ENCODE assay signal across 10 mouse cellular contexts in the genomic region with DNA sequence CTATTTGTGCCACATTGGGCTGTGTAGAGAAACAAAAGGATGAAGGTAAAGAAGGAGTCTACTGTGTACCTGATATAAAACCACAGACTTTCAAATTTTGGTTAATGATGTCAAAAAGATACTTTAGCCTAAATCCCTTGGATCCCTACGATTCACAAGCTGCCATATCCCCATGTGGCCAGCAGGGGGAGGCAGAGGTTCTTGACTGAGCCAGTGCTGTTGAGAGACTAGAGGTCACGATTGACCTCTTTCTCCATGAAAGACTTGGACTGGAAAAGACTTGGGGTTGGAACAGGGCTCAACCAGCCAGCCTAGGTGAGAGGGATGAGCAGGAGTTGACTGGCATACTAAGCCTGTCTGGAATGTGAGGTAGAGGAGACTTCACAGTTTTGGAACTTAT. TPM values are rescaled to one million over a fixed set of nuclear protein-coding genes. Genes with fewer than 3 reads are reported as not detected.
DNase-seq lines count a peak whose midpoint lies in the region; ATAC-seq and TF ChIP-seq lines count a peak whose summit lies in the region.
"Had no signal": no experiment of that assay in that cellular context is flagged by ENCODE, and none has a peak within 500 bp of the region (broad histone marks: within the 10 kb centered on the region; RNA-seq: fewer than 3 reads in every experiment).

No protein-coding gene starts in this region.

- no peak for TF ChIP-seq POLR2A in olfactory bulb, adult 2 months (IDR thresholded peaks at IDR 0.05; ENCODE audit: insufficient read depth, low read depth, low read length)

- H3K27ac ChIP-seq in kidney, embryonic 15.5 days = no peak overlapping the region
- no peak overlapping the region for H3K27ac ChIP-seq in olfactory bulb, adult 2 months (ENCODE audit: insufficient read depth, low read depth, low read length)
- H3K27ac ChIP-seq: heart, embryonic 13.5 days; stomach, embryonic 15.5 days had no signal

- WGBS in kidney, embryonic 15.5 days = 14% methylated on average over 2 of the region's 2 CpGs
- WGBS in olfactory bulb, adult 2 months = 8% methylated on average over 2 of the region's 2 CpGs

- H3K36me3 ChIP-seq in kidney, embryonic 15.5 days = no peaks in the 10 kb centered on the region
- H3K36me3 ChIP-seq: heart, embryonic 13.5 days; stomach, embryonic 15.5 days had no signal

- ATAC-seq in kidney, embryonic 15.5 days (replicated peaks; ENCODE audit: low FRiP score) = no peak

- no peak overlapping the region for H3K4me3 ChIP-seq in kidney, embryonic 15.5 days (replicated peaks)
- H3K4me3 ChIP-seq in olfactory bulb, adult 2 months (ENCODE audit: insufficient read depth, low read depth, low read length) = no peak overlapping the region
- H3K4me3 ChIP-seq: heart, embryonic 13.5 days; stomach, embryonic 15.5 days had no signal

- no peak overlapping the region for H3K4me2 ChIP-seq in kidney, embryonic 15.5 days
- H3K4me2 ChIP-seq: heart, embryonic 13.5 days; stomach, embryonic 15.5 days had no signal

- DNase-seq in kidney, adult 18-20 months = peak; percentile 74
- peak; percentile 30 for DNase-seq in adipocyte (ENCODE audit: low spot score)
- DNase-seq in cerebellum, postnatal 4 days (ENCODE audit: low spot score in 2 of 2) = peak; percentile 27 to 71
- DNase-seq in heart, postnatal 36 days = peak; percentile 44 to 63
- DNase-seq in left cerebral cortex, postnatal 25 days (ENCODE audit: low spot score in 2 of 2) = peak; percentile 58 to 70
- peak; percentile 72 for DNase-seq in thymus, postnatal 14 days

- intact Hi-C loops in heart, postnatal 36 days (cut with DNase I) = loop anchor here (5.0 kb wide), 1 partner anchor 98 kb away; no protein-coding TSS in a partner anchor
- intact Hi-C loops in left cerebral cortex, postnatal 25 days (cut with DNase I) = loop anchor here (10.0 kb wide), 1 partner anchor 101 kb away; no protein-coding TSS in a partner anchor

- TF ChIP-seq CTCF in olfactory bulb, adult 2 months (IDR thresholded peaks at IDR 0.05; ENCODE audit: insufficient read depth, low read depth, low read length) = peak; percentile 47; the same call in 1 of the 2 replicates

- H3K27me3 ChIP-seq in kidney, embryonic 15.5 days = no peaks in the 10 kb centered on the region
- H3K27me3 ChIP-seq: heart, embryonic 13.5 days; stomach, embryonic 15.5 days had no signal

- H3K9ac ChIP-seq in kidney, embryonic 15.5 days = no peak overlapping the region
- H3K9ac ChIP-seq: heart, embryonic 13.5 days; stomach, embryonic 15.5 days had no signal

- no peaks in the 10 kb centered on the region for H3K9me3 ChIP-seq in kidney, embryonic 15.5 days (replicated peaks)
- H3K9me3 ChIP-seq: heart, embryonic 13.5 days; stomach, embryonic 15.5 days had no signal

- H3K4me1 ChIP-seq in kidney, embryonic 15.5 days = no peaks in the 10 kb centered on the region
- H3K4me1 ChIP-seq in olfactory bulb, adult 2 months (ENCODE audit: control insufficient read depth, insufficient read depth, low read length) = no peaks in the 10 kb centered on the region
- H3K4me1 ChIP-seq: heart, embryonic 13.5 days; stomach, embryonic 15.5 days had no signal

RNA-seq across cellular contexts. Expression of a gene that starts 7.2 kb away (rescaled TPM):
- not detected in 2 replicates for polyA plus RNA-seq in kidney, embryonic 15.5 days (2015; fragmentation: Nextera tagmentation; extraction: Ambion mirVana)
- not detected for total RNA-seq in heart, postnatal 36 days (2021)
- not detected for total RNA-seq in left cerebral cortex, postnatal 25 days (2021)
- not detected in 2 replicates for polyA plus RNA-seq in olfactory bulb, adult 2 months (2012; ENCODE audit: insufficient read depth, insufficient read length, low replicate concordance, missing spikeins)
- polyA plus RNA-seq: heart, embryonic 13.5 days; stomach, embryonic 15.5 days had no signal

RNA-seq across cellular contexts. Expression of a gene that starts 29.6 kb away (rescaled TPM):
- polyA plus RNA-seq in kidney, embryonic 15.5 days (2015; fragmentation: Nextera tagmentation; extraction: Ambion mirVana) = not detected in 2 replicates
- not detected for total RNA-seq in heart, postnatal 36 days (2021)
- not detected for total RNA-seq in left cerebral cortex, postnatal 25 days (2021)
- polyA plus RNA-seq in olfactory bulb, adult 2 months (2012; ENCODE audit: insufficient read depth, insufficient read length, low replicate concordance, missing spikeins) = not detected in 2 replicates
- polyA plus RNA-seq: heart, embryonic 13.5 days; stomach, embryonic 15.5 days had no signal

RNA-seq across cellular contexts. Expression of a gene that starts 30.5 kb away (rescaled TPM):
- not detected in 2 replicates for polyA plus RNA-seq in kidney, embryonic 15.5 days (2015; fragmentation: Nextera tagmentation; extraction: Ambion mirVana)
- total RNA-seq in heart, postnatal 36 days (2021) = not detected
- not detected for total RNA-seq in left cerebral cortex, postnatal 25 days (2021)
- not detected in 2 replicates for polyA plus RNA-seq in olfactory bulb, adult 2 months (2012; ENCODE audit: insufficient read depth, insufficient read length, low replicate concordance, missing spikeins)
- polyA plus RNA-seq: heart, embryonic 13.5 days; stomach, embryonic 15.5 days had no signal

RNA-seq across cellular contexts. Expression of a gene that starts 44.6 kb away (rescaled TPM):
- not detected in 2 replicates for polyA plus RNA-seq in kidney, embryonic 15.5 days (2015; fragmentation: Nextera tagmentation; extraction: Ambion mirVana)
- not detected for total RNA-seq in heart, postnatal 36 days (2021)
- not detected for total RNA-seq in left cerebral cortex, postnatal 25 days (2021)
- not detected in 2 replicates for polyA plus RNA-seq in olfactory bulb, adult 2 months (2012; ENCODE audit: insufficient read depth, insufficient read length, low replicate concordance, missing spikeins)
- polyA plus RNA-seq: heart, embryonic 13.5 days; stomach, embryonic 15.5 days had no signal

RNA-seq across cellular contexts. Expression of a gene that starts 58.1 kb away (rescaled TPM):
- polyA plus RNA-seq in kidney, embryonic 15.5 days (2015; fragmentation: Nextera tagmentation; extraction: Ambion mirVana) = 0.25 TPM in 1 of 2 replicates, not detected in the other
- total RNA-seq in heart, postnatal 36 days (2021) = not detected
- not detected for total RNA-seq in left cerebral cortex, postnatal 25 days (2021)
- polyA plus RNA-seq in olfactory bulb, adult 2 months (2012; ENCODE audit: insufficient read depth, insufficient read length, low replicate concordance, missing spikeins) = not detected in 2 replicates
